Mouse (Mus musculus) kidney, adult 18-20 months (tissue): ENCODE measurements around the gene Adamts17.

Experiments used
- DNase-seq: peaks from one replicate; pipeline ENCODE4 v3.0.0; 2021

Adamts17 gene

GRCm38 (mm10) chr7:66839463-66840007 is at the start of gene Adamts17:
TSS of gene Adamts17 (plus strand) at chr7:66839735.
- DNase-seq = peak; percentile 88

DNA sequence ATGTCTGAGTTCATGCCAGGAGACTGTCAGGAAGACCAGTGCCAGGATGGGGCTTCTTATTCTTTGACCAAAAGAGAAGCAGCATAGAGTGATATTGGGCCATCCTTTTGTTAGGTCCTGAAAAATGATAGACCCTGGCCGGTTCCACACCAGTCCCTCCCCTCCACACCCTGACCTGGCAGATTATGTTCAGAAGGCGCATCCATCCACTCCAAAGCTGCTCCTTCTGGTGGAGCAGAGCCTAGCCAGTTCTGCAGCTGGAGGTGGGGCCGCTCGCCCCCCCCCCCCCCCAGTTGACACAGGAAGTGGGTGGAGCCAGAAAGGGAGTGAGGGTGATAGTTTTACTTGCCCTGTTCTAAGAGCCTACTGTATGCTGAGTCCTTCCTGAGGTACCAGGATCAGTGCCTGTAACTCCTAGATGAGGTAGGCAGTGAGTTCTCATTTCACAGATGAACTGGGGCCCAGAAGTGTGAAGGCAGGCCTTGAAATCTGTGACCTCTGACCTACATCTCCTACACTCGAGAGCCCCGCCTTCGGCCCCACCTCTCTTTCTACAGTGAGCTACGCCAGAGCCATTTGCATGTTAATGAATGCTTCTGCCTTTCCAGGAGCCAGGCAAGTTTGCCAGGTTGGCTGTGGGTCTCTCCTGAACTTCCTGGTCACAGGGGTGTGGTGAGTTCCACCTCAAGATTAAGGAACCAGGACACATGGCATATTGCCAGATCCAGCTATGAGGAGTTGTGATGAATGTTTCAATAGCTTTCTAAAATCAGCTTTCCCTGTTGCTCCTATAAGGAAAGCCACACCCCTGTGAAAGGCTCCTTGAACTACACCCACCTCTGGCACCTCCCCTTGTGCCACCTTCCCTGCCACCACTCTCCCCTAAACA is 49.4 kb upstream of the Adamts17 start:
- DNase-seq = peak; percentile 55

DNA sequence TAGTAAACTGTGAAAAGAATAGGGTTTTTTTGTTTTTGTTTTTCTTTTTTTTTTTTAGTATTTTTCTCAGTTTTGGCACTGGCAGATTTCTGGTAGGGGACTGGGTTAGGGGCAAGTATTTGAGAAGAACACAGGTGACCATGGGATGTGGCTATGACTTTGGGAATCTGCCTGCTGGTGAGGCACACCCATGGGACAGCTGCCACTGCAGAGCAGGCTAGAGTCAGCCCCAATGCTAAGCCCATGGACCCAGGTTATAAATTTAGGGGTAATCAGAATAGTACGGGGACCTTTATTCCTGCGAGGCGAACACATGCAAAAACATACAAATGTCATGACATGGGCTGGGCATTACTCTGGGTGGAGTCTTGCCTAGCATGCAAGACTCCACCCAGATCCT is 48.5 kb upstream of the Adamts17 start:
- DNase-seq = no peak

DNA sequence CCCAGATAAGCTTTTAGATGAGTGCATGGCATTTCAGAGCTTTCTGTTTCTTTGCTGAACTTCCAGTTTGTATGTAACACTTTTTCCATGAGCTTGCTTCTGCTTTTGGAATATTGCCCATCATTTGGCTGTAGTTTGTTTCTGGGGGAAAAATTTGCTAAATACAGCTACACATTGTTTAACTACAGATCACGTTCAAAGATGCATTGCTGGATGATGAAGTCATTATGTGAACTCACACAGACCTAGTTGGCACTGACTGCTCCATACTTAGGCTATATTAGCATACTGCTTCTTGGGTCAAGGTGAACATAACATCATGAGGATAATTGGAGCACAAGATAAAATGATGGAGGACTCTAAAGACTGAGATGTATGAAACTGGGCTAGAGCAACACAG is 42.6 kb upstream of the Adamts17 start:
- DNase-seq = no peak

DNA sequence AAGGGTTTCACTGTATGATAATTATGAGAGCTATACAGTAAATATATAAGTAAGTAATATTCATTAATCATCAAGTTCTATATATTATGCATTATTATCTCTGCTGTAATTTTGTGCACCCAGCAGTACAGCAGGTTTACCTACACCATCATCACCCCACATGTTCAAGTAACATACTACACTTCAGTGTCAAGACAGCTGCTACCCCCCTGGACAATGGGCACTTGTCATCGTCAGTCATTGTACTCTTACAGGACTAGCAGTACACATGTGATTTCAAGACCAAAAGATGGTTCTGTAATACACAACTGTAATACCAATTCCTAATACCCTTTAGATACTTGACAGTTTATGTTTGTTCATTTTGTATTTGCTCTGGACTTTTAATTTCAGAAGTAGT is 42.2 kb upstream of the Adamts17 start:
- DNase-seq = no peak

GRCm38 (mm10) chr7:66798826-66799225 is 40.7 kb upstream of the Adamts17 start:
- peak; percentile 5 for DNase-seq

DNA sequence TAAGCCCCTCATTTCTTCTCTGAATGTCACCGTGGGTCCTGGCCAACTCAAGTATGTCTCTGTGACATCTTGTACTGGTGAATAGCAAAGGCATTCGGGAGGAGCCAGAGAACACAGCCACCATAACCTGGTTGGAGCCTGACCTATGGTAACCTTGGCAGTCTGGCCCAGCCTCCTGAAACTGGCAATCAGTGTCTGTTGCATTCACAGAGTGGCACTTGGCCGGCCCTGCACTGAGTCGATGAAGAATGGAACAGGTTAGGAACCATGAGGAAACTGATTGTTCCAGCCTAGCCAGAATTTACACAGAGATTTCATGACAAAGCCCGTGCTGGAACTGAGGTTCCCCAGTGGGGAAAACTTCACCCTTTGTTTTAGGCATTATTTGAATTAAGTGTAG is 38.8 kb upstream of the Adamts17 start:
- no peak for DNase-seq

DNA sequence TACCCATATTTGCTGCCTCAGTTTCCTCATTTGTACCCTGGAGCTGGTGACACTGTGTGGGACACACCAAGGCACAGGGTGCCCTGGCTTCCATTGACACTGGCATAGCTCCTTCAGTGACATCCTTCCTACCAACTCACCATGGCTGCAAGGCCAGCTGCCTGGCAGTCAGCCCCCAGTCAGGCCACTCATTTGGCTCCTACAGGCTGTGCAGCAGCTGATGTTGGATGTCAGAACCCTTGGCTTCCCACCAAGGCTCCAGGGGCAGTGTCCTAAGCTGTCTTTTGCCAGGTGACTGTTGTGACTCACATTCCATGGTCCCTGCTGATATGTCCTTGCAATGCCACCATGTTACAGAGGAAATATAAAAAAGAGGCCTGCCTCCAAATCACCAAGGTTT is 37.8 kb upstream of the Adamts17 start:
- no peak for DNase-seq

DNA sequence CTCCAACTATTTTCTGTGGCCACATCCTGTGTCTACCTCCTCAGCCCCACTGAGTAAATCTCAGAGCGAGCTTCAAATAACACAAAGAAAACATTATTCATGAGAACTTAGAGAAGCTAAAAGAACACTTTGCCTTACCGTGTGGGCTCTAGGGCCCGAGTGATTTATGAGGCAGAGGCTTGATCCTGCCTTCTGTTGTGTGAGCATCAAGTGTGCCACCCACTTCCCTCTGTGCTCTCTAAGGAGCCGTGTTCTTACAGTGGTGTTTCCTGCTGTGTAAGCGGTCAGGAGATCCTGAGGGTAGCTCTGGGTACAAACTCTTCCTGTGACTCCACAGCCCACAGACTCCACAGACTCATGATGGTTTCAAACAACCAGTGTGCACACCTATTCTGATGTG is 35.7 kb upstream of the Adamts17 start:
- no peak for DNase-seq

DNA sequence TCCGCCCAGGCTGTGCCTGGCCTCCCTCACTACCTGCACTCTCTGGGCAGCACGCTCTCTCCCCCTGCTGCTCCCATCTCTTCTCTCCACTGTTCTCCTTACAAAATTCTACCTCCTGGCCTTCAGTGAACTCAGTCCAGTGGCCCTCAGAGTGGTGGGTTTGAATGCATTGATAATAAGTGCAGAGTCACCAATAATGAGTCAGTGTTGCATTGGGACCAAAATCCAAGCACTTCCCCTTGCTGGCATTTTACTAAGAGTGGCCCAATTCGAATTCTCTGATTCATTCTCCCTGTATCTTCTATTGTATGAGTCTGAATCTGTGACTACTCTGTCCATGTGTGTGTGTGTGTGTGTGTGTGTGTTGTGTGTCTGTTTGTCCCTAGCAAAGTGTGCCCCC is 32.7 kb upstream of the Adamts17 start:
- no peak for DNase-seq

DNA sequence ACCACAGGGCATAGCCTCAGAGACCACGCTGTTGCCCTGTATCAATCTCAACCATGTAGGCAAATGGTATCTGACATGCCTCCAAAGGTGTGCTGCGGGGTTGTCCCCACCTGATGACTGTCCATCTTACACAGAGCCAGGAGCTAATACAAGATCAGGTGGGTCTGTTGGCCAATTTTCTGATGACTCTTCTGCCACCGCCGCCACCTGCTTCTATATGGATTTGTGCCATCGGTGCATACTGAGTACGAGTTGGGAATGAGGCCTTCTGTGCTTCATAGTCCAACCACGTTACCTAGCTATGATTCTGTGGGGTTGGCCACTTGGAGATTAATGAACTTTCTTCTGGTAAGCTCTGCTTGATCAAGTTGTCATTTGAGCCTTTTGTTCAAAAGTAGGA is 29.1 kb upstream of the Adamts17 start:
- no peak for DNase-seq

DNA sequence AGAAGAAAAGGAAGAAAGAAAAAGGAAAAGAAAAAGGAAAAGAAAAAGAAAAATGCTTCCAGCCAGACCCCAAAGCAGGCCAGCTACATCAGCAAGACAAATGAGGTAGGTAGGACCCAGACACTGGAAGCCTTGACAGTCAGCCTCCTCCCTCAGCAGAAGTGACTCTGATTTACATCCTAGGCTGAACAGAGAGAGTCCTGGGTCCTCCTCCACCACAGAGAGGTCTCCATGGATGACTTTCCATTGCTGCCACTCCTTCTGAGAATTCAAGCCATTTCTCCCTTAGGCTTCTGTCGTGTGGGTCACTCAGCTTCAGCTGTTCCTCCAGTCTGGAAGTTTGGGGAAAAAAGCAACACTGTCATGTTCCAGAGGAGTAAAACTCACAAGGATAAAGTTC is 28.2 kb upstream of the Adamts17 start:
- no peak for DNase-seq

DNA sequence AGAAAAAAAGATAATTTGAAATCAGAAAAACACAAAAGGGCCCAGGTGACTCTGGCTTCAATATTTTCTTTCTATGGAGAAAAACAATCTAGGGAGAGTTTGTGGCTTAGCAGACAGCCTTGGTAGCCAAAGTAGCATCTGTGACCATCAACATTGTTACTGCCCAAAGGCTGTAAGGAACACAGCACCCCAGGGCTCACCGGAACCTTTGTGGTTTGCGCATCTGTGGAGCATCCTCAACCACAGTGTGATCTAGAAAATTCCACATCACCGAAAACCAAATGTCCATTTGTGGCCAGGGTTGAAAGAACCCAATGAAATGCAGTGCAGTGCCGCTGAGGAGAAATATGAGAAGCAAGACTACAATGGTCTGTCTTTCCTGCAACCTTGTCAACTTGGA is 27.2 kb upstream of the Adamts17 start:
- DNase-seq = no peak

DNA sequence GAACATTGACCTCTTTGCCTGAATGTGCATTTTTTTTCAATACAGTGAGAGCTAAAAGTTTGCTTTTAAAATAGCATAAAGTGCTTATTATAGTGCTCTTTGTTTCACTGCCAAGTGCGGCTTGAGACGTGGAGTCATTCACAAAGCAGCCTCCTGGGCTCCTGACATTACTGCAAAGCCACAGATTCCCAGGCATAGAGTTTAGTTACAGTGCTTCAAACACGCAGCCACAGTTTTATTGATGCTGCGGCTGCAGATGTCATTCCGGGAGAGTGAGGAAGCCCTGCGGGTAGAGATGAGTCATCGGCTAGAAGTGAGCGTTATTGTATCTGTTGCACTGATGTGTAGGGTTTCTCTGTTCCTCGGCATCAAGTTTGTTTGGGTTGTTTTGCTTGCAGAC is 26.8 kb upstream of the Adamts17 start:
- no peak for DNase-seq

- no peak for DNase-seq
These were observed 26.4 kb upstream of the Adamts17 start for GRCm38 (mm10) chr7:66813172-66813571.

DNA sequence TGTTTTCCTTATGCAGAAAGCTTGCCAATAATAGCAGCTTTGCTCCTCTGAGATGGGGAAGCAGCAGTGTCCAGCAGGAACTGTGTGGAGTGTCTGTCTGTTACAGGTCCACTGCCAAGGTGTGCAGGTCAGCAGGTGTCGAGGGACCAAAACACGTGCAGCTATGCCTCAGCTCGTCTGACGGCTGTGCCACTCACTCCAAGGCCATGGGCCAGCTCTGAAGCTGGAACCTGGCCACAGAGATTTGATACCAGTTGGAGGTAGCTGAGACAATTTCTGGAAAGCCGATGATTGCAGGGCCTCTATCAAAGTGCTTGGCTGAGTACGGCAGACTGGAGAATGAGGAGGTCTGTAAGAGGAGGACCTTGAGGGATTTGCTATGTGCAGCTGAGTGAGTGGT is 24.0 kb upstream of the Adamts17 start:
- no peak for DNase-seq

DNA sequence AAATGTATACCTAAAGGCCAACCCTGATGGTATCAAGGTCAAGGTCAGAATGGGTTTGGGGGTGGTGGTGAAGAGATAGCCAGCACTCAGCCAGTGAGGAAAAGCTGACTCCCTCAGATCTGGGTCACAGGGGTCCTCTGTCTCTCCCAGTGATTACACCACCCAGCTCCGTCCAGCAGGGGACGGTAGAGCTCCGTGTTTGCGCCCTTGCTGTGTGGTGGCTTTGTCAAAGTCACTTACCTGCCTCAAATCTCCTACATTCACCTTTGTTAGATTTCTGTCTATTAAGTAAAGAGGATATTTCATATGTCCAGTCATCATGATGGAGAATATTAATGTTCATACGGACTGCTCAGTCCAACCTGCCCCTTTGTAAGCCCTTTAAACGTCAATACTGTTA is 19.5 kb upstream of the Adamts17 start:
- DNase-seq = peak; percentile 41

DNA sequence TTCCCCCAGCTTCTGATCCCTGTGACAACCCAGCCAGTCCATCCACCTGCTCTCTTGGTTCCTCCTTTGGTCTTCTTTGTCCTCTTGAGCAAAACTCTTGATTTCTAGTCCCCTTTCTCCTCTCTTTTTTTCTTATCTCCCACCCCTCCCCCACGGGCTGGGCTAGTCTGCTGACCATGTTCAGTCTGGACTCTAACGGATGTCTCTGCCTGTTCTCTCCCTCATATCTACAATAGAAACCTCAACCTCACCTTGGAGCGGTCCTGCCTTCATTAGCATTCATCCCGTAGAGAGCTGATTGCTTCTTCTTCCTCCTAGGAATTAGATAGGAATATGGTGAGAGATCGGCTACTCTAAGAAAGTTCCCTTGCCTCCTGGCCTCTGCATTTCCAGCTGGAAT is 8.7 kb upstream of the Adamts17 start:
- no peak for DNase-seq

- DNase-seq = peak; percentile 13
These were observed 8.2 kb upstream of the Adamts17 start for GRCm38 (mm10) chr7:66831295-66831694.

GRCm38 (mm10) chr7:66840008-66840719 is 629 bp downstream of the Adamts17 start:
- DNase-seq = peak; percentile 30

- DNase-seq = no peak
These were observed 1.6 kb downstream of the Adamts17 start for GRCm38 (mm10) chr7:66841165-66841564.

GRCm38 (mm10) chr7:66842021-66842420 is 2.5 kb downstream of the Adamts17 start:
- peak; percentile 51 for DNase-seq

DNA sequence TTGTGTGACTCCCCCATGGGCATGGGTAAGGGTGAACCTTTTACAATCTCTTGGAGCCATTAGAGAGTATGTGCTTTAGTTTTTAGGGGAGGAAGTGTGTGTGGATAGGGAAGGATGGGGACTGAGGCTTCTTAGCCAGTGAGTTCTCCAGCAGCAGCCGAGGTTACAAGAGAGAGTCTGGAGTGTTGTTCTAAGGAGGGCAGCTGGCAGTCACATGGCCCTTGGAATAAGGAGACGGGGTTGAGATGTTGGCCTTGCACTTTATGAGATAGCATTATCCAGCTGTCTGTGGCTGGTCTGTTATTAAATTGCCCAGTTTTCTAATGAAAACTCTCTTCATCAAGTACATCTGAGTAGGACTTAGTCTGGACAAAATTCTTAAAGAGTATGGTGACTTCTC is 4.3 kb downstream of the Adamts17 start:
- DNase-seq = no peak

DNA sequence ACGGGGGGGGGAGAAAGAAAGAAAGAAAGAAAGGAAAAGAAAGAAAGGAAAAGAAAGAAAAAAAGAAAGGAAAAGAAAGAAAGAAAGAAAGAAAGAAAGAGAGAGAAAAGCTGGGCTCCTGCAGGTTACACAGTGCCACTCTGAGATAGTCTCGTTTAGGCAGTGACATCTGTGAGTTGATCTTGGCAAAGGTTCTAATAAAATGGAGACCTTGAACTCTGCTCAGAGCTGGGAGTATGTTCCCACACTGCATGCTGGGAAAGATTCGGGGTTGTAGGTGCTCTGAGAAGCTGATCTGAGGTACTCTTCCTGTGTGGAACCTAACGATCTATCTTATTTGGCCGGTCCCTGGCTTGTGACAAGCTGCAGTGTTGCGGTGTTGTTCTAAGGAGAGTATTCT is 7.0 kb downstream of the Adamts17 start:
- DNase-seq = no peak
